Mouse (Mus musculus) embryonic stem cell, embryonic (primary cell): ENCODE measurements around the gene Sox12.

ENCODE experiments used
- CTCF ChIA-PET, 4 experiments: fragments of 300-600 bp in 2 of 4; fragments of 350-600 bp in 2 of 4; sonication (Branson Sonifier 250); formaldehyde crosslinking; loops; one replicate each; lab custom pipeline; 2022; ENCODE audit warnings: inconsistent platforms in 2 of 4; lab: Charles Lee
- POLR2A ChIA-PET, 4 experiments: fragments of 300-600 bp in 2 of 4; fragments of 350-600 bp in 2 of 4; sonication (Branson Sonifier 250); formaldehyde crosslinking; loops; one replicate each; lab custom pipeline; 2022; ENCODE audit warnings: antibody characterized with exemption in 4 of 4, inconsistent platforms in 1 of 4; lab: Charles Lee

Sox12 gene

GRCm38 (mm10) chr2:152376345-152376741 lies 21.5 kb downstream of the Sox12 start, which contains the start of gene Nrsn2:
Gene Nrsn2, minus strand, starts transcription at chr2:152376638.
- POLR2A ChIA-PET, result interaction anchor here (0.6 to 2.1 kb wide), 15 partner anchors 8 to 511 kb away, joined by 3 to 16 read pairs (median 4); partner anchors contain the start of genes Mcts2 (in 1 of the 4) and Trib3 (in 1 of the 4)
- CTCF ChIA-PET, result interaction anchor here (0.6 to 2.1 kb wide), 15 partner anchors 9 to 602 kb away, joined by 3 to 12 read pairs (median 4); partner anchors contain the start of gene Trib3 (in 1 of the 4)

- CTCF ChIA-PET, result interaction anchor here (0.6 to 2.1 kb wide), 10 partner anchors 8 to 442 kb away, joined by 3 to 12 read pairs (median 4); partner anchors contain the start of gene Trib3 (in 1 of the 4)
- POLR2A ChIA-PET, result interaction anchor here in 3 of 4 experiments (0.8 to 2.5 kb wide), 14 partner anchors 8 to 346 kb away, joined by 3 to 16 read pairs (median 4); partner anchors contain the start of genes Mcts2 (in 1 of the 3) and Trib3 (in 1 of the 3)
Measured at GRCm38 (mm10) chr2:152375652-152376344, 22.1 kb downstream of the Sox12 start.

GRCm38 (mm10) chr2:152373547-152373946 lies 24.3 kb downstream of the Sox12 start:
- POLR2A ChIA-PET, result interaction anchor here in 3 of 4 experiments (0.6 to 2.5 kb wide), 5 partner anchors 10 to 30 kb away, joined by 3 to 7 read pairs (median 4); partner anchors contain the start of gene Trib3 (in 1 of the 3)
- CTCF ChIA-PET, result interaction anchor here in 2 of 4 experiments (0.6 to 1.2 kb wide), 2 partner anchors 10 to 222 kb away, joined by 4 read pairs; no protein-coding TSS in a partner anchor

GRCm38 (mm10) chr2:152372661-152373060 lies 25.2 kb downstream of the Sox12 start:
- ChIA-PET CTCF (no interaction called here), POLR2A (interaction anchor here in 1 of 4 experiments (0.9 kb wide), 1 partner anchor 28 kb away, joined by 3 read pairs; the partner anchor contains the start of gene Trib3)

GRCm38 (mm10) chr2:152372104-152372503 lies 25.8 kb downstream of the Sox12 start:
- CTCF ChIA-PET, result no interaction called here
- POLR2A ChIA-PET, result interaction anchor here in 2 of 4 experiments (0.6 to 0.9 kb wide), 2 partner anchors 9 to 28 kb away, joined by 3 to 5 read pairs; partner anchors contain the start of gene Trib3 (in 1 of the 2)

GRCm38 (mm10) chr2:152368532-152369140 lies 29.2 kb downstream of the Sox12 start:
- POLR2A ChIA-PET, result interaction anchor here in 2 of 4 experiments (0.6 to 2.8 kb wide), 12 partner anchors 11 to 344 kb away, joined by 3 to 13 read pairs (median 4); partner anchors contain the start of gene Trib3 (in 2 of the 2)
- CTCF ChIA-PET, result interaction anchor here in 3 of 4 experiments (0.5 to 2.0 kb wide), 6 partner anchors 35 to 340 kb away, joined by 3 to 8 read pairs (median 3); no protein-coding TSS in a partner anchor

GRCm38 (mm10) chr2:152367917-152368316 lies 29.9 kb downstream of the Sox12 start:
- CTCF ChIA-PET, result interaction anchor here in 3 of 4 experiments (0.5 to 2.0 kb wide), 7 partner anchors 23 to 339 kb away, joined by 3 to 7 read pairs (median 3); partner anchors contain the start of gene Trib3 (in 1 of the 3)
- POLR2A ChIA-PET, result interaction anchor here in 3 of 4 experiments (0.7 to 2.8 kb wide), 11 partner anchors 9 to 500 kb away, joined by 3 to 13 read pairs (median 4); partner anchors contain the start of genes Nrsn2 (in 1 of the 3) and Trib3 (in 1 of the 3)

GRCm38 (mm10) chr2:152363245-152364147 lies 34.4 kb downstream of the Sox12 start:
- POLR2A ChIA-PET, result interaction anchor here (0.5 to 9.8 kb wide), 69 partner anchors 9 to 1201 kb away, joined by 3 to 137 read pairs (median 4); partner anchors contain the start of genes Trib3 (in 4 of the 4), Rbck1 (in 2 of the 4), Tbc1d20 (in 2 of the 4) and Nrsn2 (in 1 of the 4)

GRCm38 (mm10) chr2:152361193-152361592 lies 36.7 kb downstream of the Sox12 start:
- ChIA-PET CTCF (interaction anchor here in 3 of 4 experiments (0.5 to 2.9 kb wide), 4 partner anchors 11 to 355 kb away, joined by 3 to 92 read pairs (median 4); partner anchors contain the start of gene Trib3 (in 1 of the 3)), POLR2A (interaction anchor here in 3 of 4 experiments (0.6 to 9.8 kb wide), 11 partner anchors 10 to 1564 kb away, joined by 3 to 137 read pairs (median 7); partner anchors contain the start of gene Trib3 (in 3 of the 3))

More at GRCm38 (mm10) chr2:152363245-152364147, 34.4 kb downstream of the Sox12 start:
- CTCF ChIA-PET, result interaction anchor here (0.5 to 2.9 kb wide), 138 partner anchors 8 to 619 kb away, joined by 3 to 92 read pairs (median 4); partner anchors contain the start of genes Trib3 (in 4 of the 4), Nrsn2 (in 3 of the 4), Rbck1 (in 3 of the 4) and Tbc1d20 (in 2 of the 4)

GRCm38 (mm10) chr2:152360271-152360775 lies 37.5 kb downstream of the Sox12 start:
- ChIA-PET CTCF (interaction anchor here in 3 of 4 experiments (0.5 to 1.4 kb wide), 4 partner anchors 10 to 354 kb away, joined by 3 to 4 read pairs (median 4); no protein-coding TSS in a partner anchor), POLR2A (interaction anchor here in 3 of 4 experiments (0.6 to 9.8 kb wide), 10 partner anchors 10 to 267 kb away, joined by 3 to 137 read pairs (median 15); partner anchors contain the start of genes Trib3 (in 3 of the 3) and Rbck1 (in 1 of the 3))

- ChIA-PET POLR2A (interaction anchor here in 3 of 4 experiments (0.8 to 9.8 kb wide), 9 partner anchors 9 to 50 kb away, joined by 3 to 137 read pairs (median 23); partner anchors contain the start of genes Trib3 (in 3 of the 3) and Rbck1 (in 1 of the 3)), CTCF (interaction anchor here in 1 of 4 experiments (0.6 to 1.3 kb wide), 5 partner anchors 9 to 248 kb away, joined by 3 to 4 read pairs (median 3); no protein-coding TSS in a partner anchor)
Measured at GRCm38 (mm10) chr2:152359616-152360015, 38.2 kb downstream of the Sox12 start.

GRCm38 (mm10) chr2:152358977-152359376 lies 38.9 kb downstream of the Sox12 start:
- ChIA-PET CTCF (interaction anchor here in 1 of 4 experiments (1.0 to 1.2 kb wide), 2 partner anchors 14 to 52 kb away, joined by 3 read pairs; no protein-coding TSS in a partner anchor), POLR2A (interaction anchor here in 3 of 4 experiments (0.6 to 9.8 kb wide), 11 partner anchors 8 to 348 kb away, joined by 3 to 137 read pairs (median 6); partner anchors contain the start of genes Trib3 (in 3 of the 3) and Rbck1 (in 1 of the 3))

- ChIA-PET POLR2A (interaction anchor here in 3 of 4 experiments (0.6 to 9.8 kb wide), 5 partner anchors 13 to 319 kb away, joined by 3 to 137 read pairs (median 43); partner anchors contain the start of gene Trib3 (in 3 of the 3)), CTCF (no interaction called here)
Measured at GRCm38 (mm10) chr2:152357254-152357653, 40.6 kb downstream of the Sox12 start.

GRCm38 (mm10) chr2:152349842-152350540 lies 47.9 kb downstream of the Sox12 start:
- POLR2A ChIA-PET, result interaction anchor here (0.6 to 5.9 kb wide), 120 partner anchors 8 to 1249 kb away, joined by 3 to 116 read pairs (median 4); partner anchors contain the start of genes Rbck1 (in 4 of the 4), Tbc1d20 (in 3 of the 4), Sox12 (in 2 of the 4) and Trib3 (in 2 of the 4)
- CTCF ChIA-PET, result interaction anchor here (0.7 to 3.7 kb wide), 11 partner anchors 10 to 330 kb away, joined by 3 to 40 read pairs (median 6); no protein-coding TSS in a partner anchor
